Mouse (Mus musculus) left cerebral cortex, postnatal 14 days (tissue): ENCODE results near the gene Adgrl4. TPM values are rescaled to one million over a fixed set of nuclear protein-coding genes. Genes with fewer than 3 reads are reported as not detected.
A peak's percentile ranks its signal among the peaks of the same experiment; 100 is the strongest.

Experiments
- DNase-seq, 2 experiments: peaks; one replicate each; pipeline ENCODE4 v3.0.0; 2021 to 2022; ENCODE audit warnings: low spot score in 2 of 2, mixed read lengths in 1 of 2
- intact Hi-C: fragments of 180-260 bp; cut with DNase I; formaldehyde crosslinking; loops from one replicate; pipeline ENCODE4 v1.15.1; 2025
- long read RNA-seq, 2 experiments: library from polyadenylated mRNA; stranded (forward); transcript quantifications; one replicate each; pipeline ENCODE4 v2.0.0; 2021
- total RNA-seq, 2 experiments: library from RNA; stranded (reverse); gene quantifications; 2 replicates each; pipeline ENCODE4 v1.2.3; 2021

Adgrl4 gene
- 10 to 100 TPM; 28.9 to 31.7 TPM for total RNA-seq
- long read RNA-seq, experiment 1, full-length matches to known transcripts, result 21 of 31 reads
- long read RNA-seq, experiment 1, partial matches to known transcripts, result 2 of 31 reads
- long read RNA-seq, experiment 1, other reads (novel, unspliced or antisense), result 8 of 31 reads
- long read RNA-seq, experiment 2, full-length matches to known transcripts, result 10 of 18 reads
- long read RNA-seq, experiment 2, partial matches to known transcripts, result 2 of 18 reads
- long read RNA-seq, experiment 2, other reads (novel, unspliced or antisense), result 6 of 18 reads

GRCm38 (mm10) chr3:151437693-151438092 lies at the start of gene Adgrl4:
Gene Adgrl4 (plus strand): TSS chr3:151437887.
- DNase-seq, result no peak
- intact Hi-C loops, result no loop called here

GRCm38 (mm10) chr3:151390912-151391311 lies 46.8 kb upstream of the Adgrl4 start:
- DNase-seq, result no peak
- intact Hi-C loops, result no loop called here

- no peak for DNase-seq
- intact Hi-C loops, result no loop called here
These were observed 44.8 kb upstream of the Adgrl4 start for GRCm38 (mm10) chr3:151392891-151393290.

GRCm38 (mm10) chr3:151393330-151393729 lies 44.4 kb upstream of the Adgrl4 start:
- no peak for DNase-seq
- intact Hi-C loops, result no loop called here

GRCm38 (mm10) chr3:151399270-151399669 lies 38.4 kb upstream of the Adgrl4 start:
- DNase-seq, result no peak
- intact Hi-C loops, result no loop called here

GRCm38 (mm10) chr3:151411031-151411430 lies 26.7 kb upstream of the Adgrl4 start:
- intact Hi-C loops, result no loop called here
- DNase-seq, result no peak

- intact Hi-C loops, result no loop called here
- DNase-seq, result peak; percentile 3 to 4
These were observed 26.2 kb upstream of the Adgrl4 start for GRCm38 (mm10) chr3:151411488-151411887.

- intact Hi-C loops, result no loop called here
- no peak for DNase-seq
These were observed 20.8 kb upstream of the Adgrl4 start for GRCm38 (mm10) chr3:151416931-151417330.

GRCm38 (mm10) chr3:151417688-151418572 lies 19.8 kb upstream of the Adgrl4 start:
- intact Hi-C loops, result no loop called here
- DNase-seq, result no peak

- intact Hi-C loops, result no loop called here
- no peak for DNase-seq
These were observed 13.1 kb upstream of the Adgrl4 start for GRCm38 (mm10) chr3:151424326-151425207.

- intact Hi-C loops, result no loop called here
- DNase-seq, result no peak
These were observed 7.6 kb upstream of the Adgrl4 start for GRCm38 (mm10) chr3:151430106-151430505.

- DNase-seq, result no peak
- intact Hi-C loops, result no loop called here
These were observed 6.2 kb upstream of the Adgrl4 start for GRCm38 (mm10) chr3:151431507-151431906.

- DNase-seq, result no peak
- intact Hi-C loops, result no loop called here
These were observed 677 bp downstream of the Adgrl4 start for GRCm38 (mm10) chr3:151438364-151438763.

- intact Hi-C loops, result no loop called here
- DNase-seq, result no peak
These were observed 2.3 kb downstream of the Adgrl4 start for GRCm38 (mm10) chr3:151439976-151440375.

GRCm38 (mm10) chr3:151442026-151442425 lies 4.3 kb downstream of the Adgrl4 start:
- intact Hi-C loops, result no loop called here
- no peak for DNase-seq

- intact Hi-C loops, result no loop called here
- DNase-seq, result no peak
These were observed 5.8 kb downstream of the Adgrl4 start for GRCm38 (mm10) chr3:151443486-151443885.

- DNase-seq, result no peak
- intact Hi-C loops, result no loop called here
These were observed 6.6 kb downstream of the Adgrl4 start for GRCm38 (mm10) chr3:151444284-151444683.

- DNase-seq, result no peak
These were observed 8.2 kb downstream of the Adgrl4 start for GRCm38 (mm10) chr3:151445936-151446335.

GRCm38 (mm10) chr3:151454985-151455701 lies 17.5 kb downstream of the Adgrl4 start:
- intact Hi-C loops, result no loop called here
- no peak for DNase-seq

More at GRCm38 (mm10) chr3:151445936-151446335, 8.2 kb downstream of the Adgrl4 start:
- intact Hi-C loops, result no loop called here
